Mouse (Mus musculus) gastrocnemius, postnatal 4 days (tissue): ENCODE measurements around the gene Kantr. TPM values are rescaled to one million over a fixed set of nuclear protein-coding genes. Genes with fewer than 3 reads are reported as not detected.

ENCODE experiments used
- DNase-seq, 2 experiments: peaks; one replicate each; pipeline ENCODE4 v3.0.0; 2021 to 2022; ENCODE audit warnings: low spot score in 2 of 2, mixed read lengths in 2 of 2
- total RNA-seq, 2 experiments: library from RNA; stranded (reverse); gene quantifications; 2 replicates each; pipeline ENCODE4 v1.2.3; 2021

Kantr gene
- total RNA-seq, 2 experiments from 2014 or later: 4.5 to 5.0 TPM

DNA sequence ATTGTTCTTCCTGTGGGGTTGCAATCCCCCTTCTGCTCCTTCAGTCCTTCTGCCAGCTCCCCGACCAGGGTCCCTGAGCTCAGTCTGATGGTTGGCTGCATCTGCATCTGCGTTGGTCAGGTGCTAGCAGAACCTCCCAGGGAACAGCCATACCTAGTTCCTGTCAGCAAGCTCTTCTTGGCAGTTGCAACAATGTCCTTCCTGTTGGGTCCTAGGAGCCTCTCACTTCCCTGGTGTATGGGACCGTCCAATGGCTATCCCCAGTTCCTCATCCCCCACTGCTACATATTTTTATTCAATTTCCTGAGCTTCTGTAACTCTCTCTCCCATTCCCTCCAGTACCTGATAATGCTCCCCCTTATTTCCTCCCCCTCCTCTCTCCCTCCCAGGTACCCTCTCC lies 42.5 kb downstream of the Kantr start:
- no peak for DNase-seq

DNA sequence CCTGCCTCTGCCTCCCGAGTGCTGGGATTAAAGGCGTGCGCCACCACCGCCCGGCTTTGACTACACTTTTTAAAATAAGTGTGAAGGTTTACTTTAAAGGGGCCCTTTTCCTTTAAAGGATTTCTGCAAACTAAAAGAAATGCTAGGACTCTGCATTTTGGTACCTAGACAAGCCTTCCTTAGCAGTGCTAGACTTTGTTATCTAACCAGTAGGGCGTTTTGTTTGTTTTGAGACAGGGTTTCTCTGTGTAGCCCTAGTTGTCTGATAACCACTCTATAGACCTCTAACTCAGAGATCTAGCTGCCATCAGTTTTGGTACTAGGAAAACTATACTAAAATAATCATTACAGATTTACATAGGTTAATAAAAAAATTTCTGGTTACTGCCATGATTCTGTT lies 47.9 kb downstream of the Kantr start:
- no peak for DNase-seq

DNA sequence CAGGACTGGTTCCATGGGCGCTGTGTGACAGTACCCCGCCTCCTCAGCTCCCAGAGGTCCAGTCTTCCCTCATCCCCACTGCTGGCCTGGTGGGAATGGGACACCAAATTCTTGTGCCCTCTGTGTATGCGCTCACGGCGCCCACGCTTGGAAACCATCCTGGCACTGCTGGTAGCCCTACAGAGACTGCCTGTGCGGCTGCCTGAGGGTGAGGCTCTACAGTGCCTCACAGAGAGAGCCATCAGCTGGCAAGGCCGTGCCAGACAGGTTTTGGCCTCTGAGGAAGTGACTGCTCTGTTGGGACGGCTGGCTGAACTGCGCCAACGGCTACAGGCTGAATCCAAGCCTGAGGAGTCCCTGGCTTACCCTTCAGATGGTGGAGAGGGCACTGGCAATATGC lies 56.1 kb downstream of the Kantr start:
- DNase-seq: no peak

Other genes with a start within 250 kb of the Kantr start
- 10 to 100 TPM; 18.0 to 18.9 TPM for gene Iqsec2, start 183.2 kb downstream of the Kantr start, total RNA-seq
- 10 to 100 TPM; 33.8 to 49.2 TPM for gene Kdm5c, start 94.5 kb downstream of the Kantr start, total RNA-seq
- gene Tspyl2, start 14.9 kb upstream of the Kantr start, total RNA-seq: 10 to 100 TPM; 17.2 to 19.9 TPM
- gene Gpr173, start 41.2 kb upstream of the Kantr start, total RNA-seq: 1 to 10 TPM; 4.8 to 5.2 TPM
- not detected for gene Cldn34a, start 235.8 kb upstream of the Kantr start, total RNA-seq